Mouse (Mus musculus): ENCODE measurements around the gene Fgfr2. TPM values are rescaled to one million over a fixed set of nuclear protein-coding genes. Genes with fewer than 3 reads are reported as not detected.

The Fgfr2 gene
- polyA plus RNA-seq, 1 experiment from 2014 or later: 39.4 TPM

GRCm38 (mm10) chr7:132302508-132303241 is 820.5 kb downstream of the Fgfr2 start:
- Histone ChIP-seq H3K27me3 (no peaks in the 10 kb centered on the region), H3K36me3 (no peaks in the 10 kb centered on the region), H3K27ac (no peak overlapping the region), H3K4me2 (replicated peaks) (no peak overlapping the region), H3K9ac (replicated peaks) (no peak overlapping the region), H3K9me3 (no peaks in the 10 kb centered on the region), H3K4me3 (replicated peaks) (no peak overlapping the region), H3K4me1 (replicated peaks) (peaks cover 23% of the 10 kb centered on the region)
- WGBS: 87% methylated on average over 8 of the region's 8 CpGs
- ATAC-seq: no peak

- WGBS: 87% methylated on average over 5 of the region's 5 CpGs
- Histone ChIP-seq H3K9me3 (no peaks in the 10 kb centered on the region), H3K4me2 (replicated peaks) (no peak overlapping the region), H3K36me3 (no peaks in the 10 kb centered on the region), H3K27ac (no peak overlapping the region), H3K9ac (replicated peaks) (no peak overlapping the region), H3K4me3 (replicated peaks) (no peak overlapping the region), H3K4me1 (replicated peaks) (peaks cover 16% of the 10 kb centered on the region), H3K27me3 (no peaks in the 10 kb centered on the region)
- ATAC-seq: no peak
These were observed 823.4 kb downstream of the Fgfr2 start for GRCm38 (mm10) chr7:132299661-132300210.

GRCm38 (mm10) chr7:132298412-132298990 is 824.6 kb downstream of the Fgfr2 start:
- H3K27me3 ChIP-seq: no peaks in the 10 kb centered on the region
- no peak overlapping the region for H3K4me3 ChIP-seq (replicated peaks)
- no peak overlapping the region for H3K9ac ChIP-seq (replicated peaks)
- no peaks in the 10 kb centered on the region for H3K36me3 ChIP-seq
- ATAC-seq: no peak
- no peak overlapping the region for H3K27ac ChIP-seq
- H3K4me2 ChIP-seq (replicated peaks): no peak overlapping the region
- no peaks in the 10 kb centered on the region for H3K9me3 ChIP-seq
- WGBS: 88% methylated on average over 7 of the region's 7 CpGs
- H3K4me1 ChIP-seq (replicated peaks): peaks cover 11% of the 10 kb centered on the region

GRCm38 (mm10) chr7:132296661-132297443 is 826.3 kb downstream of the Fgfr2 start:
- H3K36me3 ChIP-seq: no peaks in the 10 kb centered on the region
- no peaks in the 10 kb centered on the region for H3K9me3 ChIP-seq
- H3K4me1 ChIP-seq (replicated peaks): 0 out of 2 replicates have a peak, but pooled peaks cover 5% of the 10 kb centered on the region
- H3K27me3 ChIP-seq: no peaks in the 10 kb centered on the region
- WGBS: 87% methylated on average over 4 of the region's 4 CpGs
- no peak overlapping the region for H3K9ac ChIP-seq (replicated peaks)
- no peak overlapping the region for H3K4me3 ChIP-seq (replicated peaks)
- no peak overlapping the region for H3K27ac ChIP-seq
- no peak overlapping the region for H3K4me2 ChIP-seq (replicated peaks)
- no peak for ATAC-seq

GRCm38 (mm10) chr7:132296132-132296531 is 827.0 kb downstream of the Fgfr2 start:
- Histone ChIP-seq H3K9me3 (no peaks in the 10 kb centered on the region), H3K27ac (no peak overlapping the region), H3K27me3 (no peaks in the 10 kb centered on the region), H3K36me3 (no peaks in the 10 kb centered on the region), H3K4me3 (replicated peaks) (no peak overlapping the region), H3K4me2 (replicated peaks) (no peak overlapping the region), H3K9ac (replicated peaks) (no peak overlapping the region), H3K4me1 (replicated peaks) (0 out of 2 replicates have a peak, but pooled peaks cover 5% of the 10 kb centered on the region)
- ATAC-seq: no peak
- 74% methylated on average over 3 of the region's 3 CpGs for WGBS

- Histone ChIP-seq H3K9me3 (no peaks in the 10 kb centered on the region), H3K36me3 (no peaks in the 10 kb centered on the region), H3K9ac (replicated peaks) (0 out of 2 replicates have a peak overlapping the region, but pooled peaks have one; percentile 1), H3K4me3 (replicated peaks) (no peak overlapping the region), H3K27me3 (no peaks in the 10 kb centered on the region), H3K27ac (0 out of 2 replicates have a peak overlapping the region, but pooled peaks have one; percentile 7), H3K4me2 (replicated peaks) (no peak overlapping the region), H3K4me1 (replicated peaks) (peaks cover 60% of the 10 kb centered on the region)
- no peak for ATAC-seq
- 41% methylated on average over 3 of the region's 3 CpGs for WGBS
These were observed 835.8 kb downstream of the Fgfr2 start for GRCm38 (mm10) chr7:132287340-132287664.

GRCm38 (mm10) chr7:132286630-132287339 is 836.4 kb downstream of the Fgfr2 start:
- Histone ChIP-seq H3K4me2 (replicated peaks) (no peak overlapping the region), H3K9me3 (no peaks in the 10 kb centered on the region), H3K36me3 (no peaks in the 10 kb centered on the region), H3K27ac (peak overlapping the region; percentile 35; the same call in 1 of the 2 replicates), H3K4me3 (replicated peaks) (no peak overlapping the region), H3K4me1 (replicated peaks) (peaks cover 65% of the 10 kb centered on the region), H3K9ac (replicated peaks) (0 out of 2 replicates have a peak overlapping the region, but pooled peaks have one; percentile 1), H3K27me3 (no peaks in the 10 kb centered on the region)
- 44% methylated on average over 14 of the region's 14 CpGs for WGBS
- no peak for ATAC-seq

- Histone ChIP-seq H3K27ac (peak overlapping the region; percentile 61), H3K9me3 (no peaks in the 10 kb centered on the region), H3K4me2 (replicated peaks) (no peak overlapping the region), H3K4me1 (replicated peaks) (peaks cover 72% of the 10 kb centered on the region), H3K27me3 (no peaks in the 10 kb centered on the region), H3K9ac (replicated peaks) (no peak overlapping the region), H3K36me3 (no peaks in the 10 kb centered on the region), H3K4me3 (replicated peaks) (no peak overlapping the region)
- ATAC-seq: peak; percentile 68
- WGBS: 0% methylated on average over 1 of the region's 1 CpGs
These were observed 838.4 kb downstream of the Fgfr2 start for GRCm38 (mm10) chr7:132284795-132285194.

- H3K27me3 ChIP-seq: no peaks in the 10 kb centered on the region
- H3K27ac ChIP-seq: peak overlapping the region; percentile 61
- peaks cover 72% of the 10 kb centered on the region for H3K4me1 ChIP-seq (replicated peaks)
- no peaks in the 10 kb centered on the region for H3K36me3 ChIP-seq
- 0 out of 2 replicates have a peak overlapping the region, but pooled peaks have one; percentile 19 for H3K9ac ChIP-seq (replicated peaks)
- no peaks in the 10 kb centered on the region for H3K9me3 ChIP-seq
- ATAC-seq: peak; percentile 74
- H3K4me3 ChIP-seq (replicated peaks): no peak overlapping the region
- H3K4me2 ChIP-seq (replicated peaks): no peak overlapping the region
- WGBS: 28% methylated on average over 7 of the region's 7 CpGs
These were observed 839.0 kb downstream of the Fgfr2 start for GRCm38 (mm10) chr7:132284048-132284737.

- no peak overlapping the region for H3K4me3 ChIP-seq (replicated peaks)
- no peak overlapping the region for H3K4me2 ChIP-seq (replicated peaks)
- H3K9me3 ChIP-seq: no peaks in the 10 kb centered on the region
- WGBS: 95% methylated on average over 2 of the region's 2 CpGs
- H3K27ac ChIP-seq: no peak overlapping the region
- ATAC-seq: no peak
- H3K27me3 ChIP-seq: no peaks in the 10 kb centered on the region
- H3K4me1 ChIP-seq (replicated peaks): peaks cover 67% of the 10 kb centered on the region
- H3K9ac ChIP-seq (replicated peaks): no peak overlapping the region
- H3K36me3 ChIP-seq: no peaks in the 10 kb centered on the region; the same call in 1 of the 2 replicates
These were observed 840.6 kb downstream of the Fgfr2 start for GRCm38 (mm10) chr7:132282576-132282975.

GRCm38 (mm10) chr7:132282161-132282560 is 841.0 kb downstream of the Fgfr2 start:
- H3K27me3 ChIP-seq: no peaks in the 10 kb centered on the region
- peaks cover 67% of the 10 kb centered on the region for H3K4me1 ChIP-seq (replicated peaks)
- H3K27ac ChIP-seq: no peak overlapping the region
- H3K9me3 ChIP-seq: no peaks in the 10 kb centered on the region
- no peak overlapping the region for H3K4me2 ChIP-seq (replicated peaks)
- no peaks in the 10 kb centered on the region; the same call in 1 of the 2 replicates for H3K36me3 ChIP-seq
- ATAC-seq: no peak
- WGBS: 84% methylated on average over 3 of the region's 3 CpGs
- H3K4me3 ChIP-seq (replicated peaks): no peak overlapping the region
- H3K9ac ChIP-seq (replicated peaks): no peak overlapping the region

Data from midbrain, embryonic 13.5 days (tissue).